Mouse (Mus musculus): ENCODE data around the gene Mroh3. TPM values are rescaled to one million over a fixed set of nuclear protein-coding genes. Genes with fewer than 3 reads are reported as not detected.

Gene Mroh3
- polyA plus RNA-seq, 1 experiment from 2014 or later, result 0.42 TPM

DNA sequence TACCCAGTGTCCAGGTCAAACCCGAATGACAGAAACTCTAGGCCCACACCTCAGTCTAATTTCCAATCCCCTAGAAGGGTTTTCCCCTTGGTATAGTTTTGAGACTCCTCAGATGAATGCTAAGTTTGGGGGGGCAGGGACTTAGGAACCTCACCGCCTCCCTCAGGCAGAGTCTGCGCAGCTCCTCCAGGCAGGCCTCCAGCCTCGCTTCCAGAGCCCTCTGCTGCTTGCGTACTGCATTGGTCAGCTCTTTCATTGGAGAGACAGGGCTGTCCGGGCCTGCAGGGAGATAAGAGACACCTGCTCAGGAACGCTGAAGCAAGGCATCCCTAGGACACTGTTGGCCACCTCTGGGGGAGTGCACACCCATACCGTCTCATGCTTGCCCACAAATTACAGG lies 14.0 kb upstream of the Mroh3 start:
- Histone ChIP-seq H3K27me3 (replicated peaks; ENCODE audit: low read depth, poor library complexity, severe bottlenecking) (0 out of 2 replicates have a peak, but pooled peaks cover 8% of the 10 kb centered on the region), H3K36me3 (replicated peaks) (peaks cover 58% of the 10 kb centered on the region), H3K4me1 (peaks cover 44% of the 10 kb centered on the region), H3K9me3 (no peaks in the 10 kb centered on the region), H3K27ac (replicated peaks) (no peak overlapping the region), H3K4me3 (no peak overlapping the region)
- DNase-seq (ENCODE audit: low spot score), result no peak
- WGBS, result 92% methylated on average over 8 of the region's 8 CpGs

DNA sequence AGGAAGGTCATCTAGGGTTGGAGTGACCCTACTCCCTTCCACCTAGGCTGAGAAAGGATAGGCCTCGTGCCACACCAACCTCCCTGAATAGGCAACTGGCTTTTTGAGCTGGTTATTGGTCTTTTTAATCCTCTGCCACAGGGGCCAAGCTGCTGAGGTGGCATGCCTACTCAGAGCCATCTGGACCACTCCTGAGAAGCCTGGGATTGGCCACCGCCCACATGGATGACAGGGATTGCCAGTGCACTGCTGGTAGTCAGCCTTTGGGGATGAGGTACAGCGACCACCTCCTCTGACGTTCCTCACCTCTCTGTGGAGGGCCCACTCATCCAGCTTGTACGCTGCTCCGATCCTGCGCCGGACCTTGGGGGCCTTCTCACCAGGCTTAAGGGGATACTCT lies 13.2 kb upstream of the Mroh3 start:
- H3K4me1 ChIP-seq, result peaks cover 36% of the 10 kb centered on the region
- WGBS, result 93% methylated on average over 8 of the region's 8 CpGs
- no peak overlapping the region for H3K27ac ChIP-seq (replicated peaks)
- H3K9me3 ChIP-seq, result no peaks in the 10 kb centered on the region
- no peak overlapping the region for H3K4me3 ChIP-seq
- H3K27me3 ChIP-seq (replicated peaks; ENCODE audit: low read depth, poor library complexity, severe bottlenecking), result 0 out of 2 replicates have a peak, but pooled peaks cover 8% of the 10 kb centered on the region
- no peak for DNase-seq (ENCODE audit: low spot score)
- peaks cover 66% of the 10 kb centered on the region for H3K36me3 ChIP-seq (replicated peaks)

DNA sequence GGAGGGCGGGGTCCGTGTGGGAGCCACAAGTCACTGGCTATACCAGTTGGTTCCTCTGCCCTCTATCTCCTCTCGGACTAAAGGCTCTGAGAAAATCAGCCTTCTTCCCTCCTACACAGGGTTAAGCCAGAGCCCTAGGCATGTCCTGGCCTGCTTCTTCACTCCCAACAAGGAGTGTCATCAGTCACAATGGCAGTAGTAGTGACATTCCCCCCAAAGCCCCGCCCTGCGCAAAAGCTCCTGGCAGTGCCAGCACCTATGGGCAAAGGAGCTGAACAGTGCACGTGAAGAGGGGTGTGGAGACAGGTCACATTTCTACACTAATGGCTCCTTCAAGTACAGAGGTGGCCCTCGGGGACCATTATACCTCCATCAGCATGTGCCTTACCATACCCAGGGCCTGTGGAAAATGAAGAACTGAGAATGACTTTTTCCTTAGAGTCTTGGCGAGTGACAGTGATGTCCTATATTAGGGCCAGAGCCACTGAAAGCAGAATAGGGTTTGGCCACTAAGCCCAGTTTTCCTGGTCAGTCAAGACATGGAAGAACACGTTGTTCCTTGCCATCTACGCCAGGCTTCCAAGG lies 11.2 kb upstream of the Mroh3 start:
- Histone ChIP-seq H3K4me3 (no peak overlapping the region), H3K4me1 (peaks cover 23% of the 10 kb centered on the region), H3K36me3 (replicated peaks) (peaks cover 86% of the 10 kb centered on the region), H3K27me3 (replicated peaks; ENCODE audit: low read depth, poor library complexity, severe bottlenecking) (no peaks in the 10 kb centered on the region), H3K27ac (replicated peaks) (no peak overlapping the region), H3K9me3 (no peaks in the 10 kb centered on the region)
- DNase-seq (ENCODE audit: low spot score), result no peak
- 90% methylated on average over 10 of the region's 10 CpGs for WGBS

DNA sequence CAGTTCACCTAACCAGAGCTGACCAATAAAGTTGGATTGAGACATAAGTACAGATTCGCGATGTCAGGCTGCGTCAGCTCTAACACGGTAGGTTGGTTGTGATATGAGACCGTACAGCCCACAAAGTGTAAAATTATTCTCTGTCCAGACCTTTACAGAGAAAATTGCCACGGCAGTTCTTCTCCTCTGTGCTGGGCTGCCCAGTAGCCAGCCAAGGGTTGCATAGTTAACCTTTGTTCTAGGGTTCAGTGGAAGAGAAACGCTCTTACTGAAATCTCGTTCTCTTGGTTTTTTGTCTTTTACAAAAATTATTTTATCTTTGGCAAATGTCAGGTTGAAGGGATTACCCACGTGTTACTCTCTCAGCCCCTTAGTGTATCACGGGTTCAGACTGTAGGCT lies 9.8 kb upstream of the Mroh3 start:
- WGBS, result 90% methylated on average over 10 of the region's 10 CpGs
- peaks cover 12% of the 10 kb centered on the region; the same call in 1 of the 2 replicates for H3K4me1 ChIP-seq
- peaks cover 99% of the 10 kb centered on the region for H3K36me3 ChIP-seq (replicated peaks)
- DNase-seq (ENCODE audit: low spot score), result no peak
- H3K9me3 ChIP-seq, result no peaks in the 10 kb centered on the region
- no peaks in the 10 kb centered on the region for H3K27me3 ChIP-seq (replicated peaks; ENCODE audit: low read depth, poor library complexity, severe bottlenecking)
- H3K4me3 ChIP-seq, result no peak overlapping the region
- no peak overlapping the region for H3K27ac ChIP-seq (replicated peaks)

GRCm38 (mm10) chr1:136220037-136220871 lies 7.6 kb upstream of the Mroh3 start:
- Histone ChIP-seq H3K4me3 (no peak overlapping the region), H3K36me3 (replicated peaks) (peaks cover 99% of the 10 kb centered on the region)
- peak; percentile 26 for DNase-seq (ENCODE audit: low spot score)

GRCm38 (mm10) chr1:136214304-136214703 lies 1.7 kb upstream of the Mroh3 start:
- H3K4me1 ChIP-seq, result no peaks in the 10 kb centered on the region
- no peaks in the 10 kb centered on the region for H3K9me3 ChIP-seq
- H3K4me3 ChIP-seq, result no peak overlapping the region
- WGBS, result 86% methylated on average over 15 of the region's 15 CpGs
- H3K27ac ChIP-seq (replicated peaks), result no peak overlapping the region
- H3K36me3 ChIP-seq (replicated peaks), result peaks cover 80% of the 10 kb centered on the region
- DNase-seq (ENCODE audit: low spot score), result no peak
- H3K27me3 ChIP-seq (replicated peaks; ENCODE audit: low read depth, poor library complexity, severe bottlenecking), result no peaks in the 10 kb centered on the region

More at GRCm38 (mm10) chr1:136220037-136220871, 7.6 kb upstream of the Mroh3 start:
- WGBS, result 78% methylated on average over 10 of the region's 10 CpGs
- no peak overlapping the region; the same call in 1 of the 2 replicates for H3K27ac ChIP-seq (replicated peaks)
- no peaks in the 10 kb centered on the region for H3K27me3 ChIP-seq (replicated peaks; ENCODE audit: low read depth, poor library complexity, severe bottlenecking)
- no peaks in the 10 kb centered on the region for H3K9me3 ChIP-seq
- H3K4me1 ChIP-seq, result peaks cover 8% of the 10 kb centered on the region; the same call in 1 of the 2 replicates

DNA sequence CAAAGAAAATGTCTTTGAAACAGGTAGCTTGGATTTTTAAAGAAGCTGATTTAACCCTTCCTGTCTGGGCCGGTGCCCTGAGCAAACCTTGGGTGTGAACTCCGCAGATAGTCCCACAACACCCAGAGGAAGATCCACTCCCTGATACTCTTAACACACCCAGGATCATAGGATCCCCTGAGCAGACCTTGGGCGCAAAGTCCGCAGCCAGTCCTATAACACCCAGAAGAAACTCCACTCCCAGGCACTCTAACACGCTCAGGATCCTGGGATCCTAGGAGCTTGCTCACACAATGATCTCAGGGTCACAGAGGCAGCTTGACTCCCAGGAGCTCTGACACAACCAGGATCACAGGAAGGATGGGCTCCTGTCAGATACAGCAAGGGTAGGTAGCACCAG lies 22.6 kb downstream of the Mroh3 start:
- no peak for DNase-seq (ENCODE audit: low spot score)
- 88% methylated on average over 5 of the region's 5 CpGs for WGBS
- no peaks in the 10 kb centered on the region for H3K4me1 ChIP-seq
- H3K9me3 ChIP-seq, result no peaks in the 10 kb centered on the region
- H3K36me3 ChIP-seq (replicated peaks), result no peaks in the 10 kb centered on the region
- no peaks in the 10 kb centered on the region for H3K27me3 ChIP-seq (replicated peaks; ENCODE audit: low read depth, poor library complexity, severe bottlenecking)
- H3K27ac ChIP-seq (replicated peaks), result no peak overlapping the region
- no peak overlapping the region for H3K4me3 ChIP-seq

DNA sequence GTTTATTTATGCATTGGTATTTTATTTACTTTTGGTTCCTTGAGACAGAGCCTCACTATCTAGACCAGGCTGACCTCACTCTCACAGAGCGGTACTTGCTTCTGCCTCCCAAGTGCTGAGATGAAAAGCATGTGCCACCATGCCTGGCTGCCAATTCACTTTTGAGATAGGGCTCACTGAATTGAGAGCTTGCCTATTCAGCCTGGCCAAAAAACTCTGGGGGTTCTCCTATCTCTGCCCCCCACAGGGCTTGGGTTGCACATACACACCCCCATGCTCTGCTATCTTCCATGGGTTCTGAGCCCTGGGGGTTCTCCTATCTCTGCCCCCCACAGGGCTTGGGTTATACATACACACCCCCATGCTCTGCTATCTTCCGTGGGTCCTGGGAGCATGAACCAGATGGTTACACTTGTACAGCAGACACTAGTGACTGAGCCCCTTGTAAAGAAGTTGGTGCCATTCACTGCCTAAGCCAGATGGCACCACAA lies 33.1 kb downstream of the Mroh3 start:
- Histone ChIP-seq H3K27ac (replicated peaks) (no peak overlapping the region), H3K9me3 (no peaks in the 10 kb centered on the region)
- WGBS, result 87% methylated on average over 2 of the region's 2 CpGs

GRCm38 (mm10) chr1:136178741-136179140 lies 33.9 kb downstream of the Mroh3 start:
- peaks cover 13% of the 10 kb centered on the region for H3K4me1 ChIP-seq
- H3K27me3 ChIP-seq (replicated peaks; ENCODE audit: low read depth, poor library complexity, severe bottlenecking), result no peaks in the 10 kb centered on the region
- no peaks in the 10 kb centered on the region for H3K9me3 ChIP-seq
- 55% methylated on average over 6 of the region's 6 CpGs for WGBS
- no peak for DNase-seq (ENCODE audit: low spot score)
- H3K36me3 ChIP-seq (replicated peaks), result peaks cover 44% of the 10 kb centered on the region
- no peak overlapping the region for H3K27ac ChIP-seq (replicated peaks)
- H3K4me3 ChIP-seq, result no peak overlapping the region

More for the DNA sequence above, 33.1 kb downstream of the Mroh3 start:
- DNase-seq (ENCODE audit: low spot score), result no peak
- Histone ChIP-seq H3K36me3 (replicated peaks) (peaks cover 36% of the 10 kb centered on the region), H3K27me3 (replicated peaks; ENCODE audit: low read depth, poor library complexity, severe bottlenecking) (no peaks in the 10 kb centered on the region), H3K4me1 (peaks cover 5% of the 10 kb centered on the region), H3K4me3 (no peak overlapping the region)

GRCm38 (mm10) chr1:136177085-136177484 lies 35.5 kb downstream of the Mroh3 start:
- no peaks in the 10 kb centered on the region for H3K9me3 ChIP-seq
- peaks cover 60% of the 10 kb centered on the region for H3K36me3 ChIP-seq (replicated peaks)
- 80% methylated on average over 2 of the region's 2 CpGs for WGBS
- DNase-seq (ENCODE audit: low spot score), result no peak
- no peak overlapping the region for H3K27ac ChIP-seq (replicated peaks)
- H3K4me3 ChIP-seq, result no peak overlapping the region
- H3K4me1 ChIP-seq, result peaks cover 29% of the 10 kb centered on the region
- H3K27me3 ChIP-seq (replicated peaks; ENCODE audit: low read depth, poor library complexity, severe bottlenecking), result peaks cover 5% of the 10 kb centered on the region; the same call in 1 of the 2 replicates

DNA sequence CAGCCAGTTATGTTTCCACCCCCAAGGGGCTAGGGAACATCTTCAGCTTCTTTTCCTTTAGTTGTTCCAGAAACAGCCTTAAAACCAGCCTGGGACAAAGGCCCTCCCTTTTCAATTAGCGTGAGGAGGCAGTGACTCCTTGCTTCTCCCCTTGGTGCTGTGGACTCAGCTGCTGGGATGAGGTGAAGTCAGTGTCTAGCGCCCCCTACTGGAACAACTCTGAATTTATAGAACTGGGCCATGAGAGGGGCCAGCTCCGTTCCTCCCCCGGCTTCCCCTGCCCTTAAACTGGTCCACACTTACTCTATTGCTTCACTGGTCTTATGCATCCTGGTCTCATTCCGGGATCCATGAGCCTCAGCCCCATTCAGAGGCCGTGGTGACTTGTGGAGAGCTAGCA lies 37.4 kb downstream of the Mroh3 start:
- peak; percentile 64 for DNase-seq (ENCODE audit: low spot score)
- peaks cover 73% of the 10 kb centered on the region for H3K36me3 ChIP-seq (replicated peaks)
- H3K4me3 ChIP-seq, result no peak overlapping the region
- peaks cover 29% of the 10 kb centered on the region for H3K4me1 ChIP-seq
- 34% methylated on average over 6 of the region's 6 CpGs for WGBS
- no peaks in the 10 kb centered on the region for H3K9me3 ChIP-seq
- H3K27me3 ChIP-seq (replicated peaks; ENCODE audit: low read depth, poor library complexity, severe bottlenecking), result peaks cover 6% of the 10 kb centered on the region; the same call in 1 of the 2 replicates
- H3K27ac ChIP-seq (replicated peaks), result no peak overlapping the region

DNA sequence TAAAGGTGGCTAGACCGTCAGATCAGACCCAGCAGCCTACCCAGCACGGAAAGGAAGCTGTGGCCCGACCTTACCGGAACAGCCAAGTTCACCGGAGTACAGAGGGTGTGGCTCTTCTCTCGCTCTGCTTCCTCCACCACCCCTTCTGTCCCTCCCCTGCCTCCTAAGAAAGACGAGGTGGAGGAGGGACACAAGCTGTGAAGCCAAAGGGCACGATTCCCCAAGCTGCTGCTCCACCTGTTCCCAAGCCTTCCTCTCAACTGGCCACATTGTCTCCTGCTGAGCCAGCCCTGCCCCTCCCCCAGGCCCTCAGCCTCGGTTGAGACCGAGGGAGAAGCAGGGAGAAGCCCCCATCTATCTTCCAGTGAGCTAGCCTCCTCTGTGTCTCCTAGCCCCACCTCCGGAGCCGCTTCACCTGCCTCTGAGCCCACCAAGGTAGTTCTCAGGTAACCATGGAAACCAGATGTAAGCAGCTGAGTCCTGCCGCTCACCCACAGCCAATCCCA lies 38.5 kb downstream of the Mroh3 start:
- WGBS, result 17% methylated on average over 13 of the region's 13 CpGs
- Histone ChIP-seq H3K27me3 (replicated peaks; ENCODE audit: low read depth, poor library complexity, severe bottlenecking) (peaks cover 6% of the 10 kb centered on the region; the same call in 1 of the 2 replicates), H3K36me3 (replicated peaks) (peaks cover 76% of the 10 kb centered on the region), H3K4me1 (peaks cover 32% of the 10 kb centered on the region), H3K4me3 (peak overlapping the region; percentile 23; the same call in 1 of the 2 replicates), H3K27ac (replicated peaks) (peak overlapping the region; percentile 63), H3K9me3 (no peaks in the 10 kb centered on the region)
- peak; percentile 42 for DNase-seq (ENCODE audit: low spot score)
